Mouse (Mus musculus) macrophage (primary cell): ENCODE measurements around the gene Fam227a. TPM values are rescaled to one million over a fixed set of nuclear protein-coding genes. Genes with fewer than 3 reads are reported as not detected.

ENCODE experiments used
- H3K27ac ChIP-seq: fragments of 350-480 bp; formaldehyde crosslinking; 2 replicates; pipeline ENCODE4 v1.9.0; 2021
- H3K36me3 ChIP-seq: fragments of 350-480 bp; formaldehyde crosslinking; 2 replicates; pipeline ENCODE4 v1.9.0; 2021; ENCODE audit errors: inconsistent target
- H3K4me3 ChIP-seq: fragments of 350-480 bp; formaldehyde crosslinking; 2 replicates; pipeline ENCODE4 v1.9.0; 2021; ENCODE audit errors: inconsistent target
- H3K79me2 ChIP-seq: fragments of 350-480 bp; formaldehyde crosslinking; 2 replicates; pipeline ENCODE4 v1.9.0; 2021; ENCODE audit errors: inconsistent target
- WGBS: methylation state at CpG from one replicate; pipeline ENCODE4 v1.1.7; 2026; ENCODE audit warnings: inconsistent platforms; ENCODE audit not compliant: missing documents; 5-methylcytosine and 5-hydroxymethylcytosine counted together
- polyA plus RNA-seq: library from polyadenylated mRNA; stranded (reverse); fragments of 250-400 nt; gene quantifications from 3 replicates; pipeline ENCODE4 v1.2.4, GENCODE M21; 2018; ENCODE audit warnings: inconsistent platforms

Fam227a gene
- polyA plus RNA-seq, 1 experiment from 2014 or later = 0.34 TPM

- H3K27ac ChIP-seq = no peak overlapping the region
- H3K79me2 ChIP-seq = peaks cover 21% of the 10 kb centered on the region
- H3K36me3 ChIP-seq = peaks cover 18% of the 10 kb centered on the region; the same call in 1 of the 2 replicates
- 88% methylated on average over 8 of the region's 10 CpGs for WGBS
- no peak overlapping the region for H3K4me3 ChIP-seq
Measured at GRCm38 (mm10) chr15:79669195-79669594, 10.4 kb upstream of the Fam227a start.

- Histone ChIP-seq H3K4me3 (no peak overlapping the region), H3K27ac (no peak overlapping the region), H3K36me3 (no peaks in the 10 kb centered on the region), H3K79me2 (no peaks in the 10 kb centered on the region)
- WGBS = 94% methylated on average over 7 of the region's 8 CpGs
Measured at GRCm38 (mm10) chr15:79664666-79665065, 5.9 kb upstream of the Fam227a start.

DNA sequence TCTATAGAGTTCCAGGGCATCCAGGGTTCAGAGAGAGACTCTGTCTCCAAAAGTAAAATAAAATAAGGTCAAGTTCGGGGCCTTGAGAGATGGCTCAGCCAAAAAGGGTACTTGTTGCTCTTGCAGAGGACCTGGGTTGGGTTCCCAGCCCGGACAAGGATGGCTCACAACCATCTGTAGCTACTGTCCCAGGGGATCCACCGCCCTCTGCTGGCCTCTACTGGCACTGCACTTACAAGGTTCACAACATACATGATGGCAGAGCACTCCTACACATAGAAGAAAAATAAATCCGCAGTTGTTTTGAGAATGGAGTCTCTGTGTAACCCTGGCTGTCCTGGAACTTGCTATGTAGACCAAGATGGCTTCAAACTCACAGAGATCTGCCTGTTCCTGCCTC lies 3.1 kb upstream of the Fam227a start:
- Histone ChIP-seq H3K4me3 (no peak overlapping the region), H3K36me3 (no peaks in the 10 kb centered on the region), H3K27ac (no peak overlapping the region), H3K79me2 (no peaks in the 10 kb centered on the region)
- whole genome bisulfite sequencing = 76% methylated on average over 4 of the region's 4 CpGs

DNA sequence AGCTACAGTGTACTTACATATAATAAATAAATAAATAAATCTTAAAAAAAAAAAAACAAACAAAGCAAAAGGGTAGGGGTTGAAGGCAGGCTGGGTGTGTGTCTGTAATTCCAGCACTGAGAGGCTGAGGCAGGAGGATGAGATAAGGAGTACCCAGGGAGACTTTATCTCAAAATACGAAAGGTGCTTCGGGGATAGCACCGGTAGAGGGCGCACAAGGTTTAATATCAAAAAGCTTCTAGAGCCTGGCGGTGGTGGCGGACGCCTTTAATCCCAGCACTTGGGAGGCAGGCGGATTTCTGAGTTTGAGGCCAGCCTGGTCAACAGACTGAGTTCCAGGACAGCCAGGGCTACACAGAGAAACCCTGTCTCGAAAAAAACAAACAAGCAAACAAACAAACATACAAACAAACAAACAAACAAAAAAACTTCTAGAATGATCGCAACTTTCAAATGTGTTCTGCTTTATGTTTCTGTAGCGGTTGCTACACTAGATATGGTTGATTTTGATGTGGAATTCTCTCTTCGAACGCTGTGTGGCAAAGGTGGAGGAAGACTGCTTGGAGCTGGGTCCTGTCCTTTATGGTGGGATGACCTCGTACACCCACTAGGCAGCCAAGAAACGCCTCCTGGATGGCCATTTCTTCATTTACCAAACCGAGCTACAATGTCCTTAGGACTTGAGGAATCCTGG lies 772 bp downstream of the Fam227a start:
- no peak overlapping the region for H3K27ac ChIP-seq
- peak overlapping the region; percentile 57 for H3K4me3 ChIP-seq
- WGBS = 3% methylated on average over 16 of the region's 16 CpGs
- H3K79me2 ChIP-seq = no peaks in the 10 kb centered on the region
- no peaks in the 10 kb centered on the region for H3K36me3 ChIP-seq

DNA sequence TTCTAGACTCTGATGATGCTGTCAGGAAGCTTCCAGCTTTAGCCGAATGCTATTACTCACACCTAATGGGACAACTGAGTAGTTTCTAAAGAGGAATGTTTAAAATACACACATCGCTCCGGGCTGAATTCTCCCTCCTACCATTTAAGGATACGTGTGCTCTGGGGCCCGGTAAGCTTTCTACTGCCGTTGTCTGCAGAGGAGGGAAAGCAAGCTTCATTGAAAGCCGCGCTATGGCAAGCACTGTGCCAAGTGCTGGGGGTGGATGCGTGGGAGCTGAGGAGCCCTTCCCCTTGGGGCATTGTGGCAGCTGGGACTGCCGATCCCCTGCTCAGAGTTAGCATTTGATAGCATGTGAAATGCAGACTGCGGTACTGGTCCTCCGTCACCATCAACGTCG lies 2.3 kb downstream of the Fam227a start:
- 90% methylated on average over 14 of the region's 14 CpGs for WGBS
- Histone ChIP-seq H3K36me3 (no peaks in the 10 kb centered on the region), H3K4me3 (no peak overlapping the region), H3K79me2 (no peaks in the 10 kb centered on the region), H3K27ac (no peak overlapping the region)

DNA sequence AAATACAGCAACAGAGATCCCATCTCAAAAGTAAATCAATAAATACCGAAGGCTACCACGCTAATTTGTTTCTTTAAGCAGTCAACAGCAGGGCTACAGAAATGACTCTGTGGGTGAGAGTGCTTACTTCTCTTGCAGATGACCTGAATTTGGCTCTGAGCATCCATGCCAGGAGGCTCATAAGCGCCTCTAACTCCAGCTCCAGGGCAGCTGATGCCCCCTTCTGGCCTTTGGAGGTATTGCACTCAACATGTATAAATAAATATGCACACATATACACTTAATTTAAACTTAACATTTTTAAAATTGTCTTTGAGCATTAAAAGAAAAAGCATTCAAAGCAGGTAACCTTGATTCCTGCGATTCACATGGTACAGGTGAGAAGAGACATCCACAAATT lies 7.3 kb downstream of the Fam227a start:
- Histone ChIP-seq H3K36me3 (no peaks in the 10 kb centered on the region), H3K4me3 (no peak overlapping the region), H3K79me2 (no peaks in the 10 kb centered on the region), H3K27ac (no peak overlapping the region)
- WGBS = 82% methylated on average over 4 of the region's 4 CpGs

GRCm38 (mm10) chr15:79650569-79650968 lies 8.2 kb downstream of the Fam227a start:
- Histone ChIP-seq H3K4me3 (no peak overlapping the region), H3K36me3 (no peaks in the 10 kb centered on the region)

GRCm38 (mm10) chr15:79648130-79648529 lies 10.6 kb downstream of the Fam227a start:
- 95% methylated on average over 11 of the region's 12 CpGs for WGBS
- Histone ChIP-seq H3K36me3 (no peaks in the 10 kb centered on the region), H3K4me3 (no peak overlapping the region), H3K79me2 (no peaks in the 10 kb centered on the region), H3K27ac (no peak overlapping the region)

More at GRCm38 (mm10) chr15:79650569-79650968, 8.2 kb downstream of the Fam227a start:
- no peaks in the 10 kb centered on the region for H3K79me2 ChIP-seq
- H3K27ac ChIP-seq = no peak overlapping the region

- Histone ChIP-seq H3K36me3 (no peaks in the 10 kb centered on the region), H3K79me2 (no peaks in the 10 kb centered on the region), H3K27ac (no peak overlapping the region), H3K4me3 (no peak overlapping the region)
- 75% methylated on average over 2 of the region's 2 CpGs for WGBS
Measured at GRCm38 (mm10) chr15:79645483-79645882, 13.3 kb downstream of the Fam227a start.

DNA sequence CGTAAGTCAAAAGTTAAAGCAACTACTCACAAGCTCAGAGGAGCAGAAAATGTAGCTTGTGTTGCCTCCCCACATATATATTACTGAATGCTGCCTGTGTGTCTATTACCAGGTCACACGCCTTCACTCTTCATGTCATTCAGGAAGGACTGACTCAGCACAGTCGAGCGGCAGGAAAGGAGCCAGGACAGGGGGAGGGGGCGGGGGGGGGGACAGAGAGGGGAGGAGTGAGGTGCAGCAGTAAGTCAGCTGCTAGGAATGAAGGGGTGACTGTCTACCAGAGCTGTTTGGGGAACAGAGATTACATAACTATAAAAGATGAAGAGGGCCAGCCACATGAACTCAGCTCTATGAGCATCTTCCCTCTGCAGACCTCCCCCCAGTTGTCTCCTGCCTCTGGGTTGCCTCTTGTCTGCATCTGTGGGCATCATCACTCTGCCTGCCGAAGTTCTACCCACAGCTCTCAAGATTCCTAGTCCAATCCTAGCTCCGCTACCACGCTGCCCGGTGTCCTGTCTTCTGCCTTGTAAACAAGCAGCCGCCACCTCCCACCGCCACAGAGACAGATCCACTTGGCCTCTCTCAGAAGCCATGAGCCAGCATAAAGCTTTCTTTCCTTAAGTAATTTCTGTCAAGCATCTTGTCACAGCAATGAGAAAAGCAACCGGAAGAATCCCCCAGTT lies 17.5 kb downstream of the Fam227a start:
- no peaks in the 10 kb centered on the region for H3K79me2 ChIP-seq
- 52% methylated on average over 12 of the region's 12 CpGs for WGBS
- H3K27ac ChIP-seq = no peak overlapping the region
- H3K4me3 ChIP-seq = no peak overlapping the region
- H3K36me3 ChIP-seq = no peaks in the 10 kb centered on the region

- 67% methylated on average over 1 of the region's 2 CpGs for WGBS
- H3K4me3 ChIP-seq = no peak overlapping the region
- no peaks in the 10 kb centered on the region for H3K36me3 ChIP-seq
- H3K27ac ChIP-seq = no peak overlapping the region
- H3K79me2 ChIP-seq = no peaks in the 10 kb centered on the region
Measured at GRCm38 (mm10) chr15:79630471-79630870, 28.3 kb downstream of the Fam227a start.

GRCm38 (mm10) chr15:79619770-79620414 lies 38.9 kb downstream of the Fam227a start:
- H3K36me3 ChIP-seq = no peaks in the 10 kb centered on the region
- H3K79me2 ChIP-seq = no peaks in the 10 kb centered on the region
- no peak overlapping the region for H3K27ac ChIP-seq
- H3K4me3 ChIP-seq = no peak overlapping the region
- 93% methylated on average over 11 of the region's 11 CpGs for WGBS

DNA sequence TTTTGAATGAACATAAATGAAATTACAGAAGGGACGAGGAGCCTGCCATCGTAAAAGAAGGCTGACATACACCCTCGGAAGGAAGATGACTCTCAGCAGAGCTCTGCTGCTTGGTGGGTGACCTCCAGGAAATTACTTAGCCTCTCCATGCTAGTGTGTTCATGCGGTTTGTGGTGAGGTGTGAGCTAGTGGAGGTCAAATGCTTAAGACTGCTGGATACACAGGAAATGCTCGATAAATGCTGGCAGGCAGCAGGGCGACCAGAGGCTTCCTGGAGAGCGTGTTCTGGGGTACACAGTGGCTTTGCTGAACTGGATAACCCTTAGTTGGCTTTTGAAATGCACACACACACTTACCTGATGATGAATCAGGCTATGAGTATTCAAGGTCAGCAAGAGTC lies 40.3 kb downstream of the Fam227a start:
- no peak overlapping the region for H3K27ac ChIP-seq
- WGBS = 18% methylated on average over 7 of the region's 7 CpGs
- H3K4me3 ChIP-seq = no peak overlapping the region
- H3K36me3 ChIP-seq = no peaks in the 10 kb centered on the region
- no peaks in the 10 kb centered on the region for H3K79me2 ChIP-seq

DNA sequence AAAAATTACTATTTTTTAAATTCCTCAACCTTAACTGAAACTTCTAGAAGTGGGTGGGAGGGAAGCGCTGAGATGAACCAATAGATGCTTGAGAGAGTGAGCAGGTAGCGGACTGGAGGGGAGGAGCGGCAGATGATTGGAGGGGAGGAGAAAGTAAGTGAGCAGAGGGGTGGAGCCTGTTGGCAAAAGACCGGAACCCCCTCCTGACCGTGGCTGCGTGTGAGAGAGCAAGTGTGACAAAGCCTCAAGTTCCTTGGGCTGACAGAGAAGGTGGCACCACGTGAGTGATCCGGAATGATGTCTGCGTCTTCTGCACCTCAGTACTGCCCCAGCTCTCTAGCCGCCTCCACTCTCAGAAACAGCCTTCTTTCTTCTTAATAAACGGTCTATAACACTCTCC lies 41.6 kb downstream of the Fam227a start:
- 86% methylated on average over 11 of the region's 11 CpGs for WGBS
- no peak overlapping the region for H3K27ac ChIP-seq
- H3K36me3 ChIP-seq = no peaks in the 10 kb centered on the region
- no peak overlapping the region for H3K4me3 ChIP-seq
- no peaks in the 10 kb centered on the region for H3K79me2 ChIP-seq

DNA sequence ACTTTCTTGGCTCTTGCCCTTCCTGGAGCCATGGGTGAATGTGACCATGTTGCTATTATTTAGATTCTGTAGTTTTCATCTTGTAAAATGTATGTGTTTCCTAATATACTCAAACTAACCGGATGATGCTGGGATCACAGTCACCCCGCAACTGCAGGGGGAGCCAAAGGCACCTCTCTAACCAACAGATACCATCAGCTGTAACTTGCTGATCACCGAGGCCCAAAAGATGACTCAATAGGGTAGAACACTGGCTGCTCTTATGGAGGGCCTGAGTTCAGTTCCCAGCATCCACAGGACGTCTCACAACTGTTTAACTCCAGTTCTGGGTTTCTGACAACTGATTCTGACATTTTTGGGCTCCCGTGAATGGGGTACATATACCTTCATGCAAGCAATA lies 42.0 kb downstream of the Fam227a start:
- no peaks in the 10 kb centered on the region for H3K79me2 ChIP-seq
- no peak overlapping the region for H3K27ac ChIP-seq
- WGBS = 70% methylated on average over 5 of the region's 5 CpGs
- no peak overlapping the region for H3K4me3 ChIP-seq
- no peaks in the 10 kb centered on the region for H3K36me3 ChIP-seq
